Mouse (Mus musculus): ENCODE measurements around the gene Fkbp7. TPM values are rescaled to one million over a fixed set of nuclear protein-coding genes. Genes with fewer than 3 reads are reported as not detected.

Gene Fkbp7
- total and polyA plus RNA-seq, 3 experiments = 1.1 to 1.8 TPM; not detected in 1

- H3K9ac ChIP-seq (ENCODE audit: control insufficient read depth, low read depth, low read length, poor library complexity, severe bottlenecking) = no peak overlapping the region
- no peaks in the 10 kb centered on the region for H3K36me3 ChIP-seq (ENCODE audit: control insufficient read depth in 1 of 2, insufficient read depth in 2 of 2, low read length in 2 of 2)
- H3K27me3 ChIP-seq (ENCODE audit: control insufficient read depth in 1 of 2, insufficient read depth in 2 of 2, low read length in 2 of 2) = no peaks in the 10 kb centered on the region
- H3K27ac ChIP-seq (ENCODE audit: control insufficient read depth, low read depth, low read length) = no peak overlapping the region
- no peaks in the 10 kb centered on the region for H3K79me2 ChIP-seq (ENCODE audit: control insufficient read depth, insufficient read depth, low read length, poor library complexity)
- no peak overlapping the region for H3K4me3 ChIP-seq (ENCODE audit: control insufficient read depth in 1 of 2, insufficient read depth in 1 of 2, low read depth in 2 of 2, low read length in 2 of 2)
- no peak for DNase-seq (ENCODE audit: low read depth, low spot score)
- TF ChIP-seq ZC3H11A (IDR thresholded peaks at IDR 0.05; ENCODE audit: low read depth, low read length) = no peak
- TF ChIP-seq SMC3 (IDR thresholded peaks at IDR 0.05; ENCODE audit: low read depth, low read length) = no peak
- TF ChIP-seq UBTF (IDR thresholded peaks at IDR 0.05; ENCODE audit: borderline replicate concordance, insufficient read depth, low read depth, low read length) = no peak
- no peak for TF ChIP-seq NRF1 (IDR thresholded peaks at IDR 0.05; ENCODE audit: insufficient read depth, low read depth, low read length, poor library complexity, severe bottlenecking)
- no peak for TF ChIP-seq KAT2A (conservative IDR thresholded peaks at IDR 0.05; ENCODE audit: low read depth, low read length)
- TF ChIP-seq SIN3A (IDR thresholded peaks at IDR 0.05; ENCODE audit: low read length) = no peak
- TF ChIP-seq GATA1 (IDR thresholded peaks at IDR 0.05; ENCODE audit: low read depth, low read length) = no peak
- TF ChIP-seq MEF2A (IDR thresholded peaks at IDR 0.05; ENCODE audit: extremely low read depth, insufficient replicate concordance, low read depth, low read length, poor library complexity, severe bottlenecking) = no peak
- TF ChIP-seq POLR2AphosphoS2 (IDR thresholded peaks at IDR 0.05; ENCODE audit: low read length) = no peak
- TF ChIP-seq USF1 (IDR thresholded peaks at IDR 0.05; ENCODE audit: low read depth, low read length) = no peak
- TF ChIP-seq ETS1 (IDR thresholded peaks at IDR 0.05; ENCODE audit: low read depth, low read length) = no peak
- TF ChIP-seq NELFE (IDR thresholded peaks at IDR 0.05; ENCODE audit: low read depth, low read length) = no peak
- TF ChIP-seq POLR2AphosphoS5 (IDR thresholded peaks at IDR 0.05; ENCODE audit: borderline replicate concordance, low read depth, low read length) = no peak
- no peak for TF ChIP-seq MXI1 (IDR thresholded peaks at IDR 0.05; ENCODE audit: low read depth, low read length)
- TF ChIP-seq MAZ (IDR thresholded peaks at IDR 0.05; ENCODE audit: low read depth, low read length) = no peak
- no peak for TF ChIP-seq HCFC1 (IDR thresholded peaks at IDR 0.05; ENCODE audit: low read depth, low read length)
- H3K4me1 ChIP-seq (ENCODE audit: control insufficient read depth in 1 of 2, insufficient read depth in 2 of 2, low read length in 2 of 2) = no peaks in the 10 kb centered on the region
- H3K9me3 ChIP-seq (replicated peaks; ENCODE audit: insufficient read depth, low read length) = no peaks in the 10 kb centered on the region
These were observed 13.5 kb downstream of the Fkbp7 start for GRCm38 (mm10) chr2:76659419-76659818.

GRCm38 (mm10) chr2:76658551-76658950 is 14.4 kb downstream of the Fkbp7 start:
- Histone ChIP-seq H3K9ac (ENCODE audit: control insufficient read depth, low read depth, low read length, poor library complexity, severe bottlenecking) (no peak overlapping the region), H3K79me2 (ENCODE audit: control insufficient read depth, insufficient read depth, low read length, poor library complexity) (no peaks in the 10 kb centered on the region), H3K4me3 (ENCODE audit: control insufficient read depth in 1 of 2, insufficient read depth in 1 of 2, low read depth in 2 of 2, low read length in 2 of 2) (no peak overlapping the region), H3K27ac (ENCODE audit: control insufficient read depth, low read depth, low read length) (no peak overlapping the region), H3K36me3 (ENCODE audit: control insufficient read depth in 1 of 2, insufficient read depth in 2 of 2, low read length in 2 of 2) (no peaks in the 10 kb centered on the region), H3K4me1 (ENCODE audit: control insufficient read depth in 1 of 2, insufficient read depth in 2 of 2, low read length in 2 of 2) (no peaks in the 10 kb centered on the region), H3K9me3 (replicated peaks; ENCODE audit: insufficient read depth, low read length) (no peaks in the 10 kb centered on the region), H3K27me3 (ENCODE audit: control insufficient read depth in 1 of 2, insufficient read depth in 2 of 2, low read length in 2 of 2) (no peaks in the 10 kb centered on the region)
- TF ChIP-seq POLR2AphosphoS2 (IDR thresholded peaks at IDR 0.05; ENCODE audit: low read length) = no peak
- TF ChIP-seq UBTF (IDR thresholded peaks at IDR 0.05; ENCODE audit: borderline replicate concordance, insufficient read depth, low read depth, low read length) = no peak
- no peak for TF ChIP-seq GABPA (IDR thresholded peaks at IDR 0.05; ENCODE audit: low read depth, low read length)
- no peak for TF ChIP-seq TBP (IDR thresholded peaks at IDR 0.05; ENCODE audit: low read depth, low read length)
- no peak for TF ChIP-seq NRF1 (IDR thresholded peaks at IDR 0.05; ENCODE audit: insufficient read depth, low read depth, low read length, poor library complexity, severe bottlenecking)
- TF ChIP-seq ZKSCAN1 (IDR thresholded peaks at IDR 0.05; ENCODE audit: low read depth, low read length) = no peak
- no peak for TF ChIP-seq ZC3H11A (IDR thresholded peaks at IDR 0.05; ENCODE audit: low read depth, low read length)
- TF ChIP-seq MYB (IDR thresholded peaks at IDR 0.05; ENCODE audit: low read depth, low read length) = no peak
- TF ChIP-seq MAFK (IDR thresholded peaks at IDR 0.05; ENCODE audit: borderline replicate concordance, low read depth, low read length) = no peak
- TF ChIP-seq SMC3 (IDR thresholded peaks at IDR 0.05; ENCODE audit: low read depth, low read length) = no peak
- no peak for TF ChIP-seq ETS1 (IDR thresholded peaks at IDR 0.05; ENCODE audit: low read depth, low read length)
- no peak for TF ChIP-seq POLR2A (IDR thresholded peaks at IDR 0.05; ENCODE audit: control insufficient read depth in 1 of 2, insufficient read depth in 1 of 2, low read depth in 1 of 2, low read length in 2 of 2, poor library complexity in 1 of 2)
- no peak for TF ChIP-seq E2F4 (IDR thresholded peaks at IDR 0.05; ENCODE audit: borderline replicate concordance, low read depth, low read length)
- TF ChIP-seq MAZ (IDR thresholded peaks at IDR 0.05; ENCODE audit: low read depth, low read length) = no peak
- no peak for TF ChIP-seq HCFC1 (IDR thresholded peaks at IDR 0.05; ENCODE audit: low read depth, low read length)
- no peak for TF ChIP-seq JUND (IDR thresholded peaks at IDR 0.05; ENCODE audit: low read depth, low read length)
- TF ChIP-seq CHD2 (IDR thresholded peaks at IDR 0.05; ENCODE audit: low read length) = no peak
- no peak for TF ChIP-seq CHD1 (IDR thresholded peaks at IDR 0.05; ENCODE audit: low read depth, low read length)
- no peak for DNase-seq (ENCODE audit: low read depth, low spot score)
